Mouse (Mus musculus) cortical plate, adult 2 months (tissue): ENCODE results near the gene Ankrd55.

Source experiments
- CTCF ChIP-seq: fragments of 200-500 bp; IDR thresholded peaks from 2 replicates; pipeline ENCODE4 v1.5.1; 2011; ENCODE audit warnings: mild to moderate bottlenecking, control low read depth, low read length; ENCODE audit not compliant: insufficient read depth; ENCODE audit errors: extremely low read depth
- POLR2A ChIP-seq: fragments of 200-500 bp; IDR thresholded peaks from 2 replicates; pipeline ENCODE4 v1.6.1; 2011; ENCODE audit warnings: mild to moderate bottlenecking, low read length, control low read depth; ENCODE audit not compliant: insufficient read depth; ENCODE audit errors: extremely low read depth

DNA sequence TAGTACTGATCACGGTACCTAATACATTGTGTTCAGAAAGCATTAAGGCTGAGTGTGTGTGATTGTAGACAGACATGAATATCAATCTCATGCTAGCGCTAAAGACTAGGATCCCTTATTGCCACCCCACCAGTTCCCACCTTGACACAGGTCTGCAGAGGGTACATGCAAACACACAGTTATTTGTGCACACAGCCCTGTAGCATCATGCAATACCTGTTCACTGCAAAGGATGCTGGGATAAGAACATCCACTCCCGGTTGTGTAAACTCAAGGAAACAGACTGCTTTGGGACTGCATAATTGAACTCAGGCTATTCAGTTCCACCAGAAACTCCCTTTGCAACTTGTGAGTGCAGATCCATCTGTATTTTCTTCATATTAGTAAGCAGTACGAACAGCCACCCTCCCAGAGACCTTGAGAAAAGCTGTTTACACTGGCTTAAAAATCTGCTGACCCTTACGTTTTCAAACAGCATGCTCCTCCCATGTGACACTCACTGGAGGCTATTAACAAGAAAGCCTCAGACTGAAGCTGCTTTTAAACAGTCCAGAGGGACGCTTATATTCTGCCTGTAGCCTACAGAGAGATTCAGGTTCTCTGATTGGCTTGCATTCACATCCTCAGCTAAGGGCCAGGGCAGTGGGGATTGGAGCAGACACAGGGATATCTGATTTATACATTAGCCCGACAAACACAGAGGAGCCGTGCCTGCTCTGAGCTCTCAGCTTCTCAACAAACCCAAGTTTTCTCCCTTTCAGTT, 42.8 kb downstream of the Ankrd55 start:
- TF ChIP-seq POLR2A (no peak), CTCF (no peak)
